Mouse (Mus musculus): ENCODE measurements at regions not wholly inside any gene's neighbourhood (a gene's known extent, or its start where the extent isn't known, plus 50 kb on each side); places are given as distances from the start of the nearest gene placed in this dataset.

- H3K27me3 ChIP-seq (ENCODE audit: control insufficient read depth in 1 of 2, insufficient read depth in 2 of 2, low read length in 2 of 2) = no peaks in the 10 kb centered on the region
- peak; percentile 79 for DNase-seq (ENCODE audit: low read depth, low spot score)
- H3K4me3 ChIP-seq (ENCODE audit: control insufficient read depth in 1 of 2, insufficient read depth in 1 of 2, low read depth in 2 of 2, low read length in 2 of 2) = peak overlapping the region in 1 of 2 experiments; percentile 2; a peak in 2 of 4 replicates
- H3K79me2 ChIP-seq (ENCODE audit: control insufficient read depth, insufficient read depth, low read length, poor library complexity) = no peaks in the 10 kb centered on the region
- H3K4me1 ChIP-seq (ENCODE audit: control insufficient read depth in 1 of 2, insufficient read depth in 2 of 2, low read length in 2 of 2) = peaks cover 10 to 16% of the 10 kb centered on the region in 2 experiments; a peak in 3 of 4 replicates
- peak overlapping the region; percentile 17; the same call in 1 of the 2 replicates for H3K27ac ChIP-seq (ENCODE audit: control insufficient read depth, low read depth, low read length)
- H3K9ac ChIP-seq (ENCODE audit: control insufficient read depth, low read depth, low read length, poor library complexity, severe bottlenecking) = no peak overlapping the region
- H3K36me3 ChIP-seq (ENCODE audit: control insufficient read depth in 1 of 2, insufficient read depth in 2 of 2, low read length in 2 of 2) = peaks cover 0 to 16% of the 10 kb centered on the region in 2 experiments; a peak in 2 of 4 replicates
- TF ChIP-seq BHLHE40 (IDR thresholded peaks at IDR 0.05; ENCODE audit: borderline replicate concordance, low read depth, low read length) (peak; percentile 47; the same call in 1 of the 2 replicates), USF1 (IDR thresholded peaks at IDR 0.05; ENCODE audit: low read depth, low read length) (no peak), CTCF (IDR thresholded peaks at IDR 0.05 in 2 of 3, conservative IDR thresholded peaks at IDR 0.05 in 1 of 3; ENCODE audit: control insufficient read depth in 1 of 3, insufficient read depth in 1 of 3, low read depth in 2 of 3, low read length in 3 of 3, poor library complexity in 1 of 3, severe bottlenecking in 1 of 3) (no peak), MEF2A (IDR thresholded peaks at IDR 0.05; ENCODE audit: extremely low read depth, insufficient replicate concordance, low read depth, low read length, poor library complexity, severe bottlenecking) (peak; percentile 93; the same call in 1 of the 2 replicates), GATA1 (IDR thresholded peaks at IDR 0.05; ENCODE audit: low read depth, low read length) (peak; percentile 72), ZC3H11A (IDR thresholded peaks at IDR 0.05; ENCODE audit: low read depth, low read length) (no peak), MAFK (IDR thresholded peaks at IDR 0.05; ENCODE audit: borderline replicate concordance, low read depth, low read length) (0 out of 2 replicates have a peak, but pooled peaks have one; percentile 50), SIN3A (IDR thresholded peaks at IDR 0.05; ENCODE audit: low read length) (peak; percentile 51; the same call in 1 of the 2 replicates), POLR2AphosphoS2 (IDR thresholded peaks at IDR 0.05; ENCODE audit: low read length) (no peak), HCFC1 (IDR thresholded peaks at IDR 0.05; ENCODE audit: low read depth, low read length) (no peak), EP300 (IDR thresholded peaks at IDR 0.05; ENCODE audit: low read depth in 1 of 2, low read length in 2 of 2) (peak; percentile 84 to 86), MAZ (IDR thresholded peaks at IDR 0.05; ENCODE audit: low read depth, low read length) (0 out of 2 replicates have a peak, but pooled peaks have one; percentile 17), UBTF (IDR thresholded peaks at IDR 0.05; ENCODE audit: borderline replicate concordance, insufficient read depth, low read depth, low read length) (no peak), MYC (IDR thresholded peaks at IDR 0.05; ENCODE audit: low read depth, low read length) (peak; percentile 60; the same call in 1 of the 2 replicates), ELF1 (IDR thresholded peaks at IDR 0.05; ENCODE audit: low read depth, low read length) (peak; percentile 62), MYB (IDR thresholded peaks at IDR 0.05; ENCODE audit: low read depth, low read length) (peak; percentile 59; the same call in 1 of the 2 replicates), MAX (IDR thresholded peaks at IDR 0.05; ENCODE audit: low read length) (0 out of 2 replicates have a peak, but pooled peaks have one; percentile 51), KAT2A (conservative IDR thresholded peaks at IDR 0.05; ENCODE audit: low read depth, low read length) (no peak), MXI1 (IDR thresholded peaks at IDR 0.05; ENCODE audit: low read depth, low read length) (peak; percentile 55; the same call in 1 of the 2 replicates), RCOR1 (IDR thresholded peaks at IDR 0.05; ENCODE audit: low read depth, low read length) (peak; percentile 60), CHD1 (IDR thresholded peaks at IDR 0.05; ENCODE audit: low read depth, low read length) (no peak), TCF12 (IDR thresholded peaks at IDR 0.05; ENCODE audit: low read depth, low read length) (peak; percentile 80), CHD2 (IDR thresholded peaks at IDR 0.05; ENCODE audit: low read length) (no peak), TAL1 (IDR thresholded peaks at IDR 0.05; ENCODE audit: low read length) (peak; percentile 42), ETS1 (IDR thresholded peaks at IDR 0.05; ENCODE audit: low read depth, low read length) (peak; percentile 80), USF2 (IDR thresholded peaks at IDR 0.05; ENCODE audit: borderline replicate concordance in 1 of 2, insufficient read depth in 1 of 2, low read depth in 1 of 2, low read length in 2 of 2) (no peak), SMC3 (IDR thresholded peaks at IDR 0.05; ENCODE audit: low read depth, low read length) (peak; percentile 15)
- H3K9me3 ChIP-seq (replicated peaks; ENCODE audit: insufficient read depth, low read length) = no peaks in the 10 kb centered on the region
Observed at GRCm38 (mm10) chr3:140738654-140739369, 473.3 kb downstream of the Pdha2 start.

Data from MEL (cell line).